Mouse (Mus musculus) lung, postnatal 14 days (tissue): ENCODE results near the gene Gpalpp1.

ENCODE experiments used
- DNase-seq: peaks from one replicate; pipeline ENCODE4 v3.0.0; 2021

Gpalpp1 gene

GRCm38 (mm10) chr14:76097815-76098214 is 12.7 kb downstream of the Gpalpp1 start:
- no peak for DNase-seq

- no peak for DNase-seq
Observed at GRCm38 (mm10) chr14:76097244-76097643, 13.3 kb downstream of the Gpalpp1 start.

- no peak for DNase-seq
Observed at GRCm38 (mm10) chr14:76084188-76084587, 26.4 kb downstream of the Gpalpp1 start.

GRCm38 (mm10) chr14:76082086-76082636 is 28.4 kb downstream of the Gpalpp1 start:
- DNase-seq: no peak

- peak; percentile 7 for DNase-seq
Observed at GRCm38 (mm10) chr14:76081451-76081850, 29.1 kb downstream of the Gpalpp1 start.

GRCm38 (mm10) chr14:76077088-76077491 is 33.5 kb downstream of the Gpalpp1 start:
- DNase-seq: peak; percentile 41

- no peak for DNase-seq
Observed at GRCm38 (mm10) chr14:76076602-76077001, 34.0 kb downstream of the Gpalpp1 start.

GRCm38 (mm10) chr14:76075721-76076120 is 34.8 kb downstream of the Gpalpp1 start:
- no peak for DNase-seq

GRCm38 (mm10) chr14:76074206-76074605 is 36.4 kb downstream of the Gpalpp1 start:
- DNase-seq: no peak

GRCm38 (mm10) chr14:76072626-76073025 is 37.9 kb downstream of the Gpalpp1 start:
- DNase-seq: no peak

GRCm38 (mm10) chr14:76069296-76069695 is 41.3 kb downstream of the Gpalpp1 start:
- no peak for DNase-seq

GRCm38 (mm10) chr14:76068296-76068695 is 42.3 kb downstream of the Gpalpp1 start:
- DNase-seq: no peak

GRCm38 (mm10) chr14:76067237-76067636 is 43.3 kb downstream of the Gpalpp1 start:
- no peak for DNase-seq

GRCm38 (mm10) chr14:76059441-76059840 is 51.1 kb downstream of the Gpalpp1 start:
- DNase-seq: no peak

GRCm38 (mm10) chr14:76053726-76054125 is 56.8 kb downstream of the Gpalpp1 start:
- DNase-seq: no peak

- DNase-seq: no peak
Observed at GRCm38 (mm10) chr14:76051966-76052365, 58.6 kb downstream of the Gpalpp1 start.

- no peak for DNase-seq
Observed at GRCm38 (mm10) chr14:76045767-76046166, 64.8 kb downstream of the Gpalpp1 start.

- no peak for DNase-seq
Observed at GRCm38 (mm10) chr14:76044164-76044557, 66.4 kb downstream of the Gpalpp1 start.

- no peak for DNase-seq
Observed at GRCm38 (mm10) chr14:76043251-76044163, 67.1 kb downstream of the Gpalpp1 start.
